Mouse (Mus musculus) spleen, postnatal 14 days (tissue): ENCODE measurements around the gene Nkap.
"Not testable (repeated sequence)": the region's sequence is repeated elsewhere in the genome, so short reads cannot be mapped to it uniquely, and the experiment has no call there.

Experiments used
- DNase-seq, 2 experiments: peaks; one replicate each; pipeline ENCODE4 v3.0.0; 2021 to 2022; ENCODE audit warnings: low spot score in 2 of 2

Nkap gene

DNA sequence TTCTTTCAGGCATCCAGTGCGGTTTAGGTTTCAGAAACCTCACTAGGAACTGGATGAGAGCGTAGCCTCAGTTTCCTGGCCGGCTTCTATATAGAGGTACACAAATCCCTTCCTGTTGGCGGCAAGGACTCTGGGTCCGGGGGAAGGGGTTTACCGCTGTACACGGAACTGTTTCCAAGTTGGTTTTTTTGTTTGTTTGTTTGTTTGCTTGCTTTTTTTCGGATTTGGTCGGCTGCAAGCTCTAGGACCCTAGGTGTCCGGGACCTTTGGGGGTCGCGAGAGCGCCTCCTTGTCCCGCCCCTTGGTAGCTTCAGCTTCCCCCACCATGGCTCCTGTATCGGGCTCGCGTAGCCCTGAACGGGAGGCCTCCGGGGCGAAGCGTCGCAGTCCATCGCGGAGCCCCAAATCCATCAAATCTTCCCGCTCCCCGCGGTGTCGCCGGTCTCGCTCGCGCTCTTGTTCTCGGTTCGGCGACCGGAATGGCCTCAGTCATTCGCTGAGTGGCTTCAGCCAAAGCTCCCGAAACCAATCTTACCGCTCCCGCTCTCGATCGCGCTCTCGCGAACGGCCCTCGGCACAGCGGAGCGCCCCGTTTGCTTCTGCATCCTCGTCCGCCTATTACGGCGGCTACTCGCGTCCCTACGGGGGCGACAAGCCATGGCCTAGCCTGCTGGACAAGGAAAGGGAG lies at the start of gene Nkap:
Gene Nkap, plus strand, starts transcription at position 125 of the 688 bp plus-strand sequence.
- DNase-seq: peak; percentile 54 to 69

- not testable (repeated sequence) for DNase-seq
Measured at GRCm38 (mm10) chrX:37080345-37080744, 46.2 kb upstream of the Nkap start.

DNA sequence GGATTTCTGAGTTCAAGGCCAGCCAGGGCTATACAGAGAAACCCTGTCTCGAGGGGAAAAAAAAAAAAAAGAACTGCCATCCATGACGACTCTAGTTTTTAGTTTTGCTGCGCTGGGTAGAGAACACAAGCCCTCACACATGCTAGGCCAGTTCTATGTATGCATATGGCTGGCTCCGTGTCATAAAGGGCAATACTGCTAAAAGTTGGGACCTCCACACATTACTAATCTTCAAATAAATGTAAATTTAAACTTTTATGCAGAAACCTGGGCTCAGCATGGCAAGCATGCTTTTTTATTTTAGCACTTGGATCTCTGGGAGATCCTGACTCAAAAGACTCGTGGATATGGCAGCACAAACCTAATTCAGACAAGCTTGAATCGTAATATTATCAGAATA lies 45.4 kb upstream of the Nkap start:
- DNase-seq: no peak

GRCm38 (mm10) chrX:37084318-37084926 lies 42.2 kb upstream of the Nkap start:
- no peak for DNase-seq

DNA sequence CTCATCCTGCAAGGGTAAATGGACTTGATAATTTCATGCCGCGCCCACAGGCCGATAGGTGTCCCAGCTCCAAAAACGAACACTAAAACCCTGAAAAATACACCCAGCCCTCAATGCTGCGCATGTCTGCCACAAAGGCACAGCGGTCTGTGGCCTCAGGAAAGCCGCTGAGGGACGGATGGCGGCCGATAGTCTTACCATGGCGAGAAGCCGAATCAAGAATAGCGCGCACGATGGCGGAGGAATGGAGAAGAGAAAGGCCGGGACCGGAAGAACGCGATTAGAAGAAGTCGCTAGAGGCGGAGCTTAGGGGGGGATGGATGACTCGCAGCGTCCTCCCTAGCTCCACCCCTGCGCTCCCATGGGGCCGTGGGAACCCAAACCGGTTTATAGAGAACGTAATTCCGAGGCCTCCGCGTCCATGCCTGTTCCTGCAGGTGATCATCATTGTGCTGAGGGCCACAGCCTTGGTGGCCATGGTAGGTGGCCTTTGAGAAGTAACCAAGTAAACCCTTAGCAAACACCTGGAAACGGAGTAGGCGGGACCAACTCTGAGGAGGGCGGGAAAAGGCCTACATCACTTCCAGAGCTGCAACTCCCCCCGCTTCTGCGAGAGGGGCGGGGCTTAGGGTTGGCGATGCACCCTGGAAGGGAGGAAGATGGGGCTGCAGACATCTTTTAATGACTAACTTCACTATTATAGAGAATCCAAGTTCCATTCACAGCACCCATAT lies 41.5 kb upstream of the Nkap start, which contains the start of gene Rpl39:
Gene Rpl39, minus strand, starts transcription at position 476 of the 734 bp plus-strand sequence.
- DNase-seq: peak; percentile 68 to 77

DNA sequence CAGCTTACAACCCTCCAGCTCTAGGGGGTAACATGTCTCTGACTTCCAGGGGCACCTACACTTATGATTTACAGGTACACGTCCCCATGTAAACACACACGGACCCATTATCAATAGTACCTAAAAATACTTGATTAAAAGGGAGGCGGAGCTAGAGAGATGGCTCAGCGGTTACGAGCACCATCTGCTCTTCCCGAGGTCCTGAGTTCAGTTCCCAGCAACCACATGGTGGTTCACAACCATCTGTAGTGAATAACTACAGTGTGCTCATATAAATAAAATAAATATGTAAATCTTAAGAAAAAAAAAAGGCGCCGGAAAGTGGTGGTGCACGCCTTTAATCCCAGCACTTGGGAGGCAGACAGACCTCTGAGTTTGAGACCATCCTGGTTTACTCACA lies 40.9 kb upstream of the Nkap start:
- no peak for DNase-seq

GRCm38 (mm10) chrX:37088778-37089177 lies 37.8 kb upstream of the Nkap start:
- DNase-seq: no peak

- no peak for DNase-seq
Measured at GRCm38 (mm10) chrX:37091457-37091856, 35.1 kb upstream of the Nkap start.

DNA sequence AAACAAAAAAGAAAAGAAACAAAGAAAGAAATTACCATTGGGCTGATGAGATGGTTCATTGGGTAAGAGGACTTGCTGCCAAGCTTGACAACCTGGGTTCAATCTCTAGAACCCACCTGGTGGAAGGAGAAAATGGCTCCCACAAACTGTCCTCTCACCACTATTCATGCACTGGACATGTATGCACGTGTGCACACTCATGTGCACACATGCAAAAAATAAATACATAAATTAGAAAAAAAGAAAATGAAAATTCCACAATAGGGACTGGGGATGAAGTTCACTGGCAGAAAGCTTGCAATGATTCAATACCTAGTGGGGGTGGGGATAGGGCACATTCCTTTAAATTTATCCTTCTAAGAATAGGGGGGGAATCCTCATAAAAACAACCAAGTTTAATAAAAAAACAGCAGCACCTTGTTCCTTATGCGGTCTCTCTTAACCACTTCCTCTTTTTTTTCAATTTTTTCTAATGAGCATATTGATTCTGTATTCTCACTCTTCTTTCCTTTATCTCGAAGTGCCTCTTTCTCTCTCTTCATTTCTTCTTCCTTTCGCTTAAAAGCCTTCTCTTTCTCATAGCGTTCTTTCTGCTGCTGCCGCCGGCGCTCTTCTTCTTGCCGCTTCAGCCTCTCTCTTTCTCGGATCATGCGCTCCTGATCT lies 31.4 kb upstream of the Nkap start:
- DNase-seq: no peak

- no peak for DNase-seq
Measured at GRCm38 (mm10) chrX:37098681-37099080, 27.9 kb upstream of the Nkap start.

DNA sequence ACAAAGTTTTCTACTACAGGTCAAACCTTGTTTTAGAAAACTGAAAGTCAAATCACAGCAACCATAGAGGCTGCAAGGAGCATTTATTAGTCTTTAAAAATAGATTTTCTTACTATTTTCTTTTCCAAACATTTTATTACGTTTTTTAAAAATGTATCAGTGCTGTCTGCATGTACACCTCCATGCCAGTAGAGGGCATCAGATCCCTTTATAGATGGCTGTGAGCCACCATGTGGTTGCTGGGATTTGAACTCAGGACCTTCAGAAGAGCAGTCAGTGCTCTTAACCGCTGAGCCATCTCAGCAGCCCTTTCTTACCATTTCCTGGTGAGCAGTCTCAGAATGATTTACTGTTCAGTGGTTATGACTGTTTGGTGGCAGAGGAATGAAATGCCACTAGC lies 22.8 kb upstream of the Nkap start:
- no peak for DNase-seq

DNA sequence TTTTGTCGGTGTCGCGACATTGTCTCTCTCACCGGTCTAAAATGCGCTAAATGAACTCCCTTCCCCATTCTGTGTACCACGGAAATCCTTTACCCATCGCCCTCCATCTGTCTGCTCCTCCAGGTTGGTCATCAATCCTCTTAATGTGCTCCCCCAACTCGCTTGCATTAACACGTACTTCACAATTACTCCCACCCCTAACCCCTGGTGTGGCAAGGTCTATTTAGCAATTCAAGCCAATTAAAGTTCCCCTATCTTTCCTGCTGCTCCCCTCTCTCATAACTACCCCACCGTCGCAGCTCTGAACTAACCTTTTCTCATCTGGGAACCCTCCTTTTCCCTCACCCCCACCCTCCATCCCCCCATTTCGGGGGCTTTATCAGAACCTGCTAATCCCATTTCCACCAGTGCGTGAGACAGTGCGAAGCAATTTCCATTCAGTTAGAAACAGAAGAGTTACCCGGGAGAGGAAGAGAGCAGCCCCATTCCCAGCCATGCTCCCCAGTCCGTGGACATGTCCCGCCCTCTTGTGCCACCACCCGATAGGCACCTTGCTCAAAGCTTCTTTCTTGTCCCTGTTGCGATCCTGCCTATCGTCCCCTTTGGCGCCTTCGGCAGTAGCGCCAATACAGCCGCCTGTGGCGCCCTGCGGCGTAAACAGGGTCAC lies 16.9 kb upstream of the Nkap start:
- DNase-seq: no peak

DNA sequence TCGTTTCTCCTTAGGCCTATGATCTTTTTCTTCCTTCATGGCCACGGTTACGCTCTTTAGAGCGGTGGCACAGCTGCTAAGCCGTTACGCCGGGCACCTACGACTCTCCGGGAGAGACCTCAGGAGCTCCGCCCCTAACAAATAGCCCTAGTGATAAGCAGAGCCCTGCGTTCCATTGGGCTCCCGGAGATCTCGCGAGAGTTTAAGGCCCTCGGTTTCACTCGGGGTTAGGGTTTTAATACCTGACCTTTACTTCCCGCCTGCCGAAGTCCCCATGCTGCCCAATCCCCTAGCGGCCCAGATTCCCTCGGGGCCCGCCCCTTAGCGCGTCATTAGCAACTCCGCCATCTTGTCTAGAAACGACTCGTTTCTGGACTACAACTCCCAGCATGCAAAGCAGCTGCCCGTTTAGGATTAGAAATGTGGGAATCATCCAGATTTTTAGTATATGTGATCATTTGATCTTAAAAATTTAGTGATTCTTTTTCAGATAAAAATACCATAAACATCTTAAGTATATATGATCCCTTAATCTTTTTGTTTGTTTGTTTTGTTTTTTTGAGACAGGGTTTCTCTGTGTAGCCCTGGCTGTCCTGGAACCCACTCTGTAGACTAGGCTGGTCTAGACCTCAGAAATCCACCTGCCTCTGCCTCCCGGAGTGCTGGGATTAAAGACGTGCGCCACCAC lies 16.3 kb upstream of the Nkap start, which contains the start of gene Upf3b:
Gene Upf3b, minus strand, starts transcription at position 130 of the 688 bp plus-strand sequence.
- DNase-seq: peak; percentile 79 to 86

DNA sequence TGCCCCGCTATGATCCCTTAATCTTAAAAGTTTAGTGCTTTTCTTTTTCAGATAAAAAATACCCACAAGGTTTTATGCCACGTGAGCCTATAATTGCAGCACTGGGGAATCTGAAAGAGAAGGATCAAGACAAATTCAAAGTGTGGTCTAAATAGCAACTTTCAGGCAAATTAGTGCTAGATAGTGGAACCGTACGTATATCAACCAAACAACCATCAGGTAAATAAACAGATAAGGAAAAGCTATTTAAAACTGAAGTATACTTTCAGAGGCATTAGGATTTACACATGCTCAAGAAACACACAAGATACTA lies 15.8 kb upstream of the Nkap start:
- DNase-seq: no peak

GRCm38 (mm10) chrX:37117085-37117484 lies 9.5 kb upstream of the Nkap start:
- DNase-seq: no peak

DNA sequence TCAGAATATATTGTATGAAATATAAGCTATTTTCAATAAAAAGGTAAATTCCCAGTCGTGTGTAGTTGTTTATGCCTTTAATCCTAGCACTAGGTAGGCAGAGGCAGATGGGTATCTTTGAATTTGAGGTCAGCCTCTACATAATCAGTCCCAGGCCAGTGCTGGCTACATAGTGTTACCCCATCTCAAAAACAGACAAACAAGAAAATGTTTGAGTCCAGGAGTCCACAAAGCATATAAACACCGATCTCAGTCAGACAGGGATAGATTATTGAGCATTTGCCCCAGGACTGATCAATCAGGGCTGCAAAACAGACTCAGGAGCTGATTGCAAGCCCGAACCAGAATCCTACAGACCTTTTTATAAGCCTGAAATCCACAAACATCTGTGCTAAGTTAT lies 7.0 kb upstream of the Nkap start:
- DNase-seq: no peak

DNA sequence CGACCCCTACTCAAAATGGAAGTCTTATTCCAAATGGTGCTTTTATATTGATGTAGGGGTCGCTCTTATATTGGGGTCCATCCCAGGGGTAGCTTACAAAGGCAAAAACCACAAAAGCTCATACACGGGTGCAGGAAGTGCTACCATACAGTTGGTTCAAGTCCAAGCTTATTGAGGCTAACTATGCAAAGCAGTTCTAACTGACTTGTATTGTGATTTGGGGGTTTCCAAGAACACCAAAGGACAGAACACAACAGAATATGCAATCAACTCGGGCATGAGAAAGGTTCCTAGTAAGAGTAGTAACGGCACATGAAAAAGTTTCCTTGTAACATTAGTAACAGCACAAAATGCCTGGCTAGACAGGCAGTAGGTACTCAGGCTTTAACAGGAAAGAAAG lies 6.4 kb upstream of the Nkap start:
- no peak for DNase-seq

DNA sequence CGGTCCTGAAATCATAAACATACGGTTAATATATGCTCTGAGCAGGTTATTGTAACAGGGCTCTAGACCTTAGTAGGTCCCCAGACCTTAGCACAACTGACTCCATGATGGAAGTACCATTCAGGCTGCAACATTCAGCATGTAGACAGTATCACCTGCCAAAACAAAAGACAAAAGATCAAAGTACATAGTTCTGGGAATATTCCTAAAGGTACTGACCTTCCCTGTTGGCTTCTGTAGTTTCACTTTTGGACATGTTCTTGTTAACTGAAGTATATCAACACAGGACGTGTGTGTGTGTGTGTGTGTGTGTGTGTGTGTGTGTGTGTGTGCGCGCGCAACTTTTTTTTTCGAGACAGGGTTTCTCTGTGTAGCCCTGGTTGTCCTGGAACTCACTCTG lies 1.1 kb upstream of the Nkap start:
- no peak for DNase-seq

- DNase-seq: no peak
Measured at GRCm38 (mm10) chrX:37141732-37142131, 15.1 kb downstream of the Nkap start.

DNA sequence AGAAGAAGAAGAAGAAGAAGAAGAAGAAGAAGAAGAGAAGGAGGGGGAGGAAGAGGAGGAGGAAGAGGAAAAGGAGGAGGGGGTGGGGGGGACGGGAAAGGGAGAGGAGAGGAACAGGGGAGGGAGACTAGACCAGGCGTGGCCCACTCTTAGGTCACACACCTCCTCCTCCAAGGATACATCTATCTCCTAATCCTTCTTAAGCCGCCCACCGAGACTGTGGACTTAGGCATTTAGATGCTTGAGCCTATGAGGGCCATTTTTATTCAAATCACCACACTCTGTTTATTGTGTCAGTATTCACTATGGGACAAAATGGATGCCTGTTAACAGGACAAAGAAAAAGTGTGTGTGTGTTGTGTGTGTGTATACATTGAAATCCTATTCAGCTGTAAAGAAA lies 17.9 kb downstream of the Nkap start:
- DNase-seq: not testable (repeated sequence)

- DNase-seq: no peak
Measured at GRCm38 (mm10) chrX:37144954-37145353, 18.4 kb downstream of the Nkap start.
